Mouse (Mus musculus) neural tube, embryonic 14.5 days (tissue): ENCODE results near the gene Galnt10. TPM values are rescaled to one million over a fixed set of nuclear protein-coding genes. Genes with fewer than 3 reads are reported as not detected.

Experiments used
- ATAC-seq: fragments of 200-750 bp; cut with Nextera tagmentation; 2 replicates; pipeline ENCODE4 v1.8.0; 2017; ENCODE audit warnings: low read depth, mild to moderate bottlenecking, moderate TSS enrichment, moderate library complexity
- H3K27ac ChIP-seq: fragments of 300-500 bp; sonication (generic); 2 replicates; pipeline ENCODE4 v1.5.1; 2014; ENCODE audit warnings: low read depth, mild to moderate bottlenecking, control low read depth, low read length, moderate library complexity, mixed read lengths
- H3K27me3 ChIP-seq: fragments of 300-500 bp; sonication (generic); 2 replicates; pipeline ENCODE4 v1.6.1; 2014; ENCODE audit warnings: low read length; ENCODE audit not compliant: control insufficient read depth, insufficient read depth
- H3K36me3 ChIP-seq: fragments of 300-500 bp; sonication (generic); 2 replicates; pipeline ENCODE4 v1.6.1; 2014; ENCODE audit warnings: low read length, mixed read lengths; ENCODE audit not compliant: control insufficient read depth, insufficient read depth
- H3K4me1 ChIP-seq: fragments of 300-500 bp; sonication (generic); 2 replicates; pipeline ENCODE4 v1.6.1; 2014; ENCODE audit warnings: low read length; ENCODE audit not compliant: control insufficient read depth, insufficient read depth
- H3K4me2 ChIP-seq: fragments of 300-500 bp; sonication (generic); 2 replicates; pipeline ENCODE4 v1.6.1; 2014; ENCODE audit warnings: mild to moderate bottlenecking, low read depth, low read length, control low read depth
- H3K4me3 ChIP-seq: fragments of 300-500 bp; sonication (generic); 2 replicates; pipeline ENCODE4 v1.5.1; 2014; ENCODE audit warnings: low read depth, low read length, control low read depth, mixed read lengths
- H3K9ac ChIP-seq: fragments of 300-500 bp; sonication (generic); replicated peaks from 2 replicates; pipeline ENCODE4 v1.6.1; 2014; ENCODE audit warnings: low read depth, mild to moderate bottlenecking, control low read depth, low read length, mixed read lengths
- H3K9me3 ChIP-seq: fragments of 300-500 bp; sonication (generic); 2 replicates; pipeline ENCODE4 v1.6.1; 2016; ENCODE audit warnings: low read length; ENCODE audit not compliant: control insufficient read depth
- WGBS: fragments of 180-500 bp; shearing (Covaris S2); extraction: QIAGEN DNeasy Blood & Tissue Kit; methylation state at CpG from one replicate; pipeline ENCODE4 v1.1.7; 2014; 5-methylcytosine and 5-hydroxymethylcytosine counted together
- polyA plus RNA-seq: library from polyadenylated mRNA; unstranded; fragments of >200 nt; fragmentation: Nextera tagmentation; extraction: Ambion mirVana; gene quantifications from 2 replicates; pipeline ENCODE4 v1.2.1, GENCODE M21; 2014

Galnt10 gene
- polyA plus RNA-seq, 1 experiment from 2014 or later: 4.5 TPM

DNA sequence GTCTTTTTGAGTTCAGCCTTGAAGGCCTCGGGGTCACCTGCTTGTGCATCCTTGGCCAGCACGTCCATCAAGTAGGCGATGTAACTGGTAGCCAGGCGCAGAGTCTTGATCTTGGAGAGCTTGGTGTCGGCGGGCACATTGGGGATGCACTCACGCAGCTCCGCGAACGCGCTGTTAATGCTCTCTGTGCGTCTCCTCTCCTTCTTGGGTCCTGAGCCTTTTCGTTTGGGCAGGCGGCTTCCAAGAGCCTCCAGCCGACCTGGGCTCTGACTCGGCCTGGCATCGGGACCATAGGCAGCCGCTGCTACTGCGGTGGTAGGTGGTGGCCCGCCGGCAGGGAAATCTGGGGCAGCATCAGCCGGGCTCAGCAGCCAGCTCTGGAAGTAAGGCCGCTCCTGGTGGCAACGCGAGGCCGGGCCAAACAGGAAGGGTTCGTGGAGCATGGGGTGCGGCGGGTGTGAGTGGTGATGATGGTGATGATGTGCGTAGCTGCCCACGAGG is 186.1 kb downstream of the Galnt10 start:
- H3K9ac ChIP-seq: no peak overlapping the region
- no peak overlapping the region for H3K4me3 ChIP-seq
- H3K9me3 ChIP-seq: no peaks in the 10 kb centered on the region
- peaks cover 70% of the 10 kb centered on the region for H3K27me3 ChIP-seq
- H3K4me2 ChIP-seq: no peak overlapping the region
- no peaks in the 10 kb centered on the region for H3K4me1 ChIP-seq
- no peak for ATAC-seq
- WGBS: 2% methylated on average over 31 of the region's 31 CpGs
- no peak overlapping the region for H3K27ac ChIP-seq
- H3K36me3 ChIP-seq: no peaks in the 10 kb centered on the region

DNA sequence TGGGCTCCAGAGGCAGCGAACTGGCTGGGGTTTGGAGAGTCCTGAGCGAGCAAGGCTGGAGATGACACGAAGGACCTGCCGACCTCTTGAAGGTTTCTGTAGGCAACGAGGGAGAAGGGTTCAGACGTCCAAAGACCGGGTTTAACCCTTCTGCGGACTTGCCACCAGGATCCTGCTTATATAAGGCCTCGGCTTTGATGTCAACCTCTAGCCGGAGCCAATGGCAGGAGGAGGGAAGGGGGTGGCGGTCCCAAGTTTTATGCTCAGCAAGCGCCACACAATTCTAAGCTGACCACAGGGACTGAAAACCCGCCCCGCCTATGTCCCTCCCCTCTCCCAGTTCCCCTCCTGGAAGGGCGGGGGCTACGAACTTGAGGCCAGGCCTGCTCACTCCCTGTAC is 186.6 kb downstream of the Galnt10 start:
- 2% methylated on average over 16 of the region's 16 CpGs for WGBS
- no peak overlapping the region for H3K27ac ChIP-seq
- H3K4me1 ChIP-seq: peaks cover 1% of the 10 kb centered on the region; the same call in 1 of the 2 replicates
- peaks cover 71% of the 10 kb centered on the region for H3K27me3 ChIP-seq
- H3K36me3 ChIP-seq: no peaks in the 10 kb centered on the region
- H3K4me3 ChIP-seq: no peak overlapping the region
- no peak overlapping the region for H3K9ac ChIP-seq
- H3K9me3 ChIP-seq: no peaks in the 10 kb centered on the region
- no peak for ATAC-seq
- no peak overlapping the region for H3K4me2 ChIP-seq

DNA sequence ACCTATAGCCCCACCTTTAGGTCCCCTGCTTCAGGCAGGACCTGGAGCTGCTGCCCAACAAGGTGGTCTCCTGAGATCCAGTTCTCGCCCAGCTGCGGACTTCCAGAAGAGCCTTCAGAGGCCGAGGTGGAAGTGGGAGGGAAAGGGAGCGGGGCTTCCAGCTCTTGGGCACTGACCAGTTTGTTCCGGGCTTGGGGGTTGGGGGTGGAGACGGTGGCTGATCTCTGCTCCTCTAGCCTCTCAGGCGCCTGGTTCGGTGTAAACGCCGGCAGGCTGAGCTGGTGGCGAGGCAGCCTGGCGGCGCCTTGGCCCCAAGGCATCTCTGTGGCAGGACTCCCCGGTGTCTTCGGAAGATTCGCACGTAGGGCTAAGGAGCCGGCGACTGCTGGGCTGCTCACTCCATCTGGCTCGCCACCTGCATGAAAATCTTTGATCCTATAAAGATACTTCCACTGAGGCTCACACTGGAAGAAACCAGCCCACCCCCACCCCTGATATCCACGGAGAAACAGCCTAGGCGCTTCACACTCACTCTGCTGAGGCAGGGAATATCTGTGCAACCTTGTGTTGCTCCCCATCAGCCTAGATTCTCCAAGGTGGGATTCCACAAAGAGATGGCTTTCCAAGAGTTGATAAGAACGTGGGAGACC is 187.4 kb downstream of the Galnt10 start, which contains the start of gene Hand1:
TSS of gene Hand1 (minus strand) at position 267 of the 650 bp plus-strand sequence.
- Histone ChIP-seq H3K4me3 (no peak within 1 kb of the TSS), H3K4me2 (no peak within 1 kb of the TSS), H3K9ac (no peak within 1 kb of the TSS), H3K4me1 (peaks cover 7% of the 10 kb centered on the region; the same call in 1 of the 2 replicates), H3K27me3 (peaks cover 69% of the 10 kb centered on the region), H3K36me3 (no peaks in the 10 kb centered on the region), H3K27ac (no peak within 1 kb of the TSS), H3K9me3 (no peaks in the 10 kb centered on the region)
- no peak for ATAC-seq
- 2% methylated on average over 23 of the region's 23 CpGs for WGBS

DNA sequence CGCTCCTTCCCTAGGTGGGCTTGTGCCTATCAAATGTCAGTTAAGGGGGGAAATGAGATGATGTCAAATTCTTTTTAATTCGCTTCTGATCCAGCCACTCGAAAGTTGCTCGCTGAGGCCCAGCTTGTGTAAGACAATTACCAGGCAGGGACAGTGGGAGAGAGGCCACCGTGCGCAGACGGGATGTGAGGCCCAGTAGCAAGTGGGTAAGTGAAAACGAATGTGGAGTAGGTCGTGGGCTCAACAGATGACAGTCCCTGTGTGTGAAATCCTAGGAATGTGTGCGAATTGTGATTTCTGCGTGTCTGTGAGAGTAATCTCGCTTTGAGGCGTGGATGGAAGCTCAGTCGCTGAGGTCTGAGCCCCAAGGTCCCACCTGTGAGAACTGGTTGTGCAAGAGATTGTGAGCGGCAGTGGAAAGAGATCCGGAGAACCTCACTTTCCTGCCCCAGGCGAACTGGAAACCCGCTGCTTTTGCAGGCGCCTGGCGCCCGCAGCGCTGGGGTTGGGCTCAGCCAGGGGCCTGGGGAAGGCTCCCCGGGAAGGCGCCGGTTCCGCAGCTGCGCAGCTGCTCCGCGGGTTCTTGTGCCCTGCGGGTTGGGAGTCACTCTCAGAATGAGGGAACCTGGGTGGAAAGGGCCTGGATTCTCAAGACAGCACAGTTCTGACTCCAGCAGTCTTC is 188.2 kb downstream of the Galnt10 start:
- no peaks in the 10 kb centered on the region for H3K36me3 ChIP-seq
- no peaks in the 10 kb centered on the region for H3K9me3 ChIP-seq
- no peak overlapping the region for H3K4me3 ChIP-seq
- H3K27me3 ChIP-seq: peaks cover 65% of the 10 kb centered on the region
- peaks cover 7% of the 10 kb centered on the region; the same call in 1 of the 2 replicates for H3K4me1 ChIP-seq
- H3K9ac ChIP-seq: no peak overlapping the region
- H3K27ac ChIP-seq: no peak overlapping the region
- H3K4me2 ChIP-seq: no peak overlapping the region
- ATAC-seq: no peak
- under 1% methylated on average over 30 of the region's 30 CpGs for WGBS

DNA sequence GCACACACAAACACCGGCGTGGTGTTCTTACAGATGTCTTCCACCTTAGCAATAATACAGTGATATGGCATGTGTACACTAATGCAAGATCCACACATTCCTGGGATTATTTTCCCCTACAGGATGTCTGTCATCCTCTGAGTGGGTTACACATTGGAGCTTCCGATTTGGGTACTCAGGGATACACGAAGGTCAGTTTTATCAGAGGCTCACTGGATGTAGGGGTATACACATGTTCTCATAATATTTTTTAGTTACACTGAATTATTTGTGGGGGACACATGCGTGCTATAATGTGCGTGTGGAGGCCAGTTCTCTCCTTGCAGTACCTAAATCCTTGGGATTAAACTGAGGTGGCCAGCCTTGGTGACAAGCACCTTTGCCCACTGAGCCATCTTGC is 188.8 kb downstream of the Galnt10 start:
- Histone ChIP-seq H3K27ac (no peak overlapping the region), H3K4me1 (peaks cover 7% of the 10 kb centered on the region; the same call in 1 of the 2 replicates), H3K9ac (no peak overlapping the region), H3K27me3 (peaks cover 70% of the 10 kb centered on the region), H3K36me3 (no peaks in the 10 kb centered on the region), H3K4me3 (no peak overlapping the region), H3K9me3 (no peaks in the 10 kb centered on the region), H3K4me2 (no peak overlapping the region)
- 7% methylated on average over 6 of the region's 6 CpGs for WGBS
- ATAC-seq: no peak

DNA sequence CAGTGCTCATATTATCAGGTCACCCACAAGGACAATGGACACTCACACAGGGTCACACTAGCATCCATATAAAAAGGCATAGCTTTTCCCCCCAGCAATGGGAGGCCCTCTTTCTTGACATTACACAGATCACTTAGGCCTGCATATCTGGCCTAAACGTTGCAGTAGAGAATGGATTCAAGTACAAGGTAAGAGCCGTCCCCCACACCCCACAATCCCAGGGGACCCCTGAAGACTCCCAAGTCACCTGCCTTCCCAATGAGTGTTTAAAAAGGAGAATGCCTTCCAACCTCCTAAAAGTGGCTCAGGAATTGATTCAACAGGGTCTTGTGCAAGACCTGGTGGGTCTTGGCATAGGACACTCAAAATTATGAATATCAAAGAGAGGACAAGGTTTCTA is 190.1 kb downstream of the Galnt10 start:
- Histone ChIP-seq H3K36me3 (no peaks in the 10 kb centered on the region), H3K4me2 (no peak overlapping the region), H3K4me1 (peaks cover 7% of the 10 kb centered on the region; the same call in 1 of the 2 replicates), H3K27me3 (peaks cover 69% of the 10 kb centered on the region), H3K9me3 (no peaks in the 10 kb centered on the region), H3K9ac (no peak overlapping the region), H3K27ac (no peak overlapping the region), H3K4me3 (no peak overlapping the region)
- 7% methylated on average over 2 of the region's 2 CpGs for WGBS
- ATAC-seq: no peak

DNA sequence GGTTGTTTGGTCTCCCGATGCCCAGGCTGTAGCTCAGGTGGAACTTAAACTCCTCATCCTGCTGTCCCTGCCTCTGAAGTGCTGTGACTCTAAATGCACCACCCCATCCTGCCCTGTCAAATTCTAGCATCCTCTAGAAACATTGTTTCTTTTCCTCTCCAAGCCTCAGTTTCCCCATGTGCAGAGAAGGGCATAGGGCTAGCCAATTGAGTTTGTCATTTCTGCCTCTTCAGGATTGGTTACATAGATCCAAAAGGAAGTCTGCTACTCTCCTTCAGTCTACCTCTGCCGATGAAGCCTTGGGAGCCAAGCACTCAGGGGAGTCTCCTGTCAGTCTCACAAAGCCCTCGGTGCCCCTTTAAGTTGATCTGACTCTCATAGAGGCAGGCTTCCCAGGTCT is 190.7 kb downstream of the Galnt10 start:
- no peaks in the 10 kb centered on the region for H3K9me3 ChIP-seq
- H3K27me3 ChIP-seq: peaks cover 63% of the 10 kb centered on the region
- no peak overlapping the region for H3K4me2 ChIP-seq
- no peaks in the 10 kb centered on the region for H3K36me3 ChIP-seq
- no peak overlapping the region for H3K4me3 ChIP-seq
- WGBS: 7% methylated on average over 3 of the region's 3 CpGs
- no peak overlapping the region for H3K27ac ChIP-seq
- H3K9ac ChIP-seq: no peak overlapping the region
- no peak for ATAC-seq
- peaks cover 7% of the 10 kb centered on the region; the same call in 1 of the 2 replicates for H3K4me1 ChIP-seq

DNA sequence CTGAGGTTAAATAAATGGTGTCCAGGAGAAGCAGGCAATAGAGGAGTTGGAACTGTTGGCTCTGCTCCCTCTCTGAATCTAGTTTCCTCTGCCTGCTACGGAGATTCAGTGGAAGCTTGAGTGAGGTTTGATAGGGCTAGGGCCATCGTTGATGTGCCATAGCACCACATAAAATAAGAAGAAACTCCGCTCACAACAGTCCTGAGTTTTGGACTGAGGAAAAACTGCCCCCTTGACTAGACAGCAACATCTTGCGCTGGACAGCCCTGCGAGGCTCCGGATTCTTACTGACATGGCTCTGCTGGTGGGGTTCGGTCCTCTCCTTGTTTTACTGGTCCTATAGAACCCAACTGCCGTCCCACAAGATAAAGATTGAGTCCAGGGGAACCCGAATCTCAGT is 191.2 kb downstream of the Galnt10 start:
- Histone ChIP-seq H3K27ac (no peak overlapping the region), H3K4me1 (peaks cover 7% of the 10 kb centered on the region; the same call in 1 of the 2 replicates), H3K4me2 (no peak overlapping the region), H3K4me3 (no peak overlapping the region), H3K9me3 (no peaks in the 10 kb centered on the region), H3K9ac (no peak overlapping the region), H3K36me3 (no peaks in the 10 kb centered on the region), H3K27me3 (peaks cover 58% of the 10 kb centered on the region)
- 4% methylated on average over 9 of the region's 9 CpGs for WGBS
- no peak for ATAC-seq
